Mouse (Mus musculus) MN1 (cell line): ENCODE data around the gene Twist2.

Source experiments
- DNase-seq: peaks from one replicate; pipeline ENCODE4 v3.0.0-alpha.2; 2016; ENCODE audit warnings: low spot score

Twist2 gene

DNA sequence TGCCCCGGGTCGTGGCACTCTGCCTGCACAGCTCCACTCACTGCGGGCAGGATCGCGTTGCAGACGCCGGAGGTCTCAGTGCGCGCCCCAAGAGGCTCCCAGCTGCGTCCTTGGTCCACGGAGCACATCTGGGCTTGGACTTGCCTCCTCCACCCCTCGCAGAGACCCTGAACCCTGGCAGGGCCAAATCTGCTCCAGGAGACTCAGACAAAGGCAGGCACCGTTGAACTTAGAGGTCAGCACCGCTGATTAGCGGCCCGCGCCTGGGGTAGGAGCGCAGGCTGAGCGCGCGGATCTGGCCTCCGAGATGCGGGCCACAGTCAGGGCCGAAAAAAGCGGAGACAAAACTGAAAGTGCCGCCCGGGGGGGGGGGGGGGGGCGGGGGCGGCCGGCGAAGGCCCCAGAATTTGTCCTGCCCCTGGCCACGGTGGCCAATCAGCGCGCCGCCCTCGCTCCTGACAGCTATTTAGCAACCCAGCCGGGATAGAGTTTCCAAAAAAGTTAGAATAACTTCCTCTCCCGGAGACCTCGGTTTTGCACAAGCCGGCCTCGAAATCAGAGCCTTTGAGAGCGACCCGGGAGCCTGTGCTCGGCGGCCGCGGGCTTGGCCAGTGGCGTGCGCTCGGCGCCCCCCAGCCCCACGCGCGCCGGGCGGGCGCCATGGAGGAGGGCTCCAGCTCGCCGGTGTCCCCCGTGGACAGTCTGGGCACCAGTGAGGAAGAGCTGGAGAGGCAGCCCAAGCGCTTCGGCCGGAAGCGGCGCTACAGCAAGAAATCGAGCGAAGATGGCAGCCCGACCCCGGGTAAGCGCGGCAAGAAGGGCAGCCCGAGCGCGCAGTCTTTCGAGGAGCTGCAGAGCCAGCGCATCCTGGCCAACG lies at the start of gene Twist2:
TSS of gene Twist2 (plus strand) at position 495 of the 877 bp plus-strand sequence.
- DNase-seq: no peak

GRCm38 (mm10) chr1:91752931-91753330 lies 48.3 kb upstream of the Twist2 start:
- no peak for DNase-seq

DNA sequence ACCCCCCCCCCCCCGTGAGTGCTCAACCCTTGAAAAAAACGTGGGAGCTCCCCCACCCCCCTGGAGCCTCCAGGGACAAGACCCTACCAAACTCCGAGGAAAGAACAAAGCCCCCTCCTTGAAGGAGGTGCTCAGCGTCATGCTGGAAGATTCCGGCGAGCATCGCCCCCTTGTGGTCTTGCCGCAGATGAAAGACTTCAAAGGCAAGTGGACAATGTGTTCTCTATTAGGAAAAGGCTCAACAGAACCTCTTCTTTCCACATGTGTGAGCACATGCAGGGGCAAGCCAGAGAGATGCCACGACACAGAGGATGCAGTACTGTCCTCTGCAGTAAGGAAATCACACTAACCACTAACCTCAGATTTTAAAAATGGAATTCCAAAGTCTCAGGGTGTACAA lies 46.2 kb upstream of the Twist2 start:
- DNase-seq: peak; percentile 52

GRCm38 (mm10) chr1:91757292-91757691 lies 44.0 kb upstream of the Twist2 start:
- no peak for DNase-seq

- no peak for DNase-seq
Observed at GRCm38 (mm10) chr1:91758143-91758542, 43.1 kb upstream of the Twist2 start.

- DNase-seq: no peak
Observed at GRCm38 (mm10) chr1:91758600-91759515, 42.4 kb upstream of the Twist2 start.

DNA sequence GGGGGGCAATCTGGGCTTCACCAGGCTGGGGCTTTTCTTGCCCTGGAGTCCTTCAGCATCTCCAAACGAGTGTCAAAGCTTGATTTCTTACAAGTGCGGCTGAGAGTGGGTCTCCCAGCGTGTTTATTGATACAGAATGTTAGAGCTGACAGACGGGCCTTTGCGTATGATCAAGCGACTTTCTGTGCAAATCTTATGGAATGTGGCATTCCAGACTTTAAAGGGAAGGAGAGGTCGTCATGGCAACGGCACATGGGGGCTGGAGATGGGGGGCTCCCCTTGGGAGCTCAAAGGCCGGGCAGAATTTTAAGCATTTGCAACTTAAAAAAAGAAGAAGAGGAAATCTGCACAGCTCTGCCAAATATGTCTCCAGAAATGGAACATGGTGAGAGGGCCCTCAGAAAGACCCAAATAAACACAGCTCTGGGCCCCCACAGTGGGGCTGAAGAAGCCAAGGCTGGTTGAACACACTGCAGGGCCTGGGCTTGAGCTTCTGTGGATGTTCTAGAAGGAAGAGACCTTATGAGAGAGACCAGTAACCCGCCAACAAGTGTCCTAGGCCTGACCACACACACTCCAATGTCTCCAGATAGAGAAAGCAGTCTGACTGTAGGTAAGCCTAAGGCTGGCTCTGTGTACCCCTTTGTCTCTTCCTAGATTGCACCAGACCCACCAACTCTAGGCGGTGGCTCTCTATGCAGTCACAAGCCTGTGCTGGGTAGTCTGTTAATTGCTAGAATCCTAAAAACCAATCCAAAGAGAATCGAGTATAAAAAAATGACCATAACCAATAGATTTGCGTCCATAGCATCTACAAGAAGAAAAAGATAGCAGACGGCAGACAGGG lies 40.9 kb upstream of the Twist2 start:
- no peak for DNase-seq

- no peak for DNase-seq
Observed at GRCm38 (mm10) chr1:91762528-91763091, 38.7 kb upstream of the Twist2 start.

GRCm38 (mm10) chr1:91770221-91770624 lies 31.0 kb upstream of the Twist2 start:
- peak; percentile 60 for DNase-seq

- DNase-seq: no peak
Observed at GRCm38 (mm10) chr1:91770676-91771075, 30.6 kb upstream of the Twist2 start.

DNA sequence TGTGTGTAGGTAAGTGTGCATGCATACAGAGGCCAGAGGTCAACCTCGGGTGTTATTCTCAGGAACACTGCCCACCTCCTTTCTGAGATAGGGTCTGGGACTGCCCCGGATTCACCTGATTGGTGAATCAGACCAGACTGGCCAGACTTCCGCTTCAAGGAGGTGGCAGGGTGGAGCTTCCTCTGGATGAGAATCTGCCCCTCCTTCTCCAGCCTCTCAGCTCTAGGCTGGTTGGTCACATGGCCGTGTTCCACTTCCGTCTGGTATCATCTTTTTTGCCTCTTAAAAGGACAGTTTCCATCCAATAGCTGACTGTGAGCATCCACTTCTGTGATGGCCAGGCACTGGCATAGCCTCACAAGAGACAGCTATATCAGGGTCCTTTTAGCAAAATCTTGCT lies 24.3 kb upstream of the Twist2 start:
- no peak for DNase-seq

DNA sequence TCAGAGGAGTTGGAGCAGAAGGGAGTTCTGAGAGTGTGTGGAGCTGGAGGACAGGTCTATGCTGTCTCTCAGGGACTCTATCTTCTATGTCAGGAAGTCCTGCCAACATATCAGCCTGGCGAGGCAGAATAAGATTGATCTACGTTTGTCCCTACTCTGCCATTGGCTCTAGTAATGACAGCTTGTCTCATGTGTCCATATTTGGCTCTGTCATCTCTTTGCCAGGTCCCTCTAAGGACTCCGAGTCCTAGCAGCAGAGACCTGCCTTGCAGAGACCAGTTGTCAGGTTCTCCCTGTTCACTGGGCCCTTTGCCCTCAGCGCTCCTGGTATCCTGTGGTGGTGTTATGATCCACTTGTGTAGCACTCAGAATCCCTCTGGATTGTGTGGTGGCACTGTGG lies 21.4 kb upstream of the Twist2 start:
- DNase-seq: no peak

DNA sequence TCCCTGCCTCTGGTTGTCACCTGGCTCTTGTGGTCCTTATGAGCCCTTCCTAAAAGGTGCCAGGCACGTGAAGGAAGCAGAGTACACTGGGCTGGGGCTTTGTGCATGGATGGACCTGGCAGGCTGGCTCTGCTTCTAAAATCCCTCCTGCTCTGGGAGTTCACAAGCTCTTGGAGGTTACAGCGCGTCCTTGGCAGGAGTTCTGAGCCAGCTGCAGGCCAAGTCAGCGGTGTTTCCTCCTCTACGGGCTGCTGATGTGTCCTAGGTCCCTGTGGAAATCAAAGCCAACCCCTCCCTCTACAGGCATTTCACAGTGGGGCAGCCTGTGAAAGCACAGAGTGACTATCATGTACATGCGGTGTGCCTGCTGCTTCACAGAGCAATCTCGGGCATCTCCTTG lies 20.1 kb upstream of the Twist2 start:
- DNase-seq: no peak

DNA sequence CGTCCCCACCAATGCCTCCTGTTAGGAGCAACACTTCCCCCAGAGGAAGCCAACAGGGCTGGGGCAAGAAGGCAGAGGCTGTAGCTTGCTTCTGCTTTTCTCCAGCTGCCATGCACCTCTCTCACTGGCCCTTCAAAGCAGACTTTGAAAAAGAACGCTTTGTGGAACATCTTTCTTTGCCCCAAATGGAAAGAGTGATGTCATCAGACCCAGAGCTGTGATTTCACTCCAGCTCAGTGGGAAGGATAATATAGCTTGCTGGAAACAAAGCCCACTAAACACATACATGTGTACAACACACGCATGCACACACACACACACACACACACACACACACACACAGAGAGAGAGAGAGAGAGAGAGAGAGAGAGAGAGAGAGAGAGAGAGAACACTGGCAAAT lies 17.1 kb upstream of the Twist2 start:
- no peak for DNase-seq

DNA sequence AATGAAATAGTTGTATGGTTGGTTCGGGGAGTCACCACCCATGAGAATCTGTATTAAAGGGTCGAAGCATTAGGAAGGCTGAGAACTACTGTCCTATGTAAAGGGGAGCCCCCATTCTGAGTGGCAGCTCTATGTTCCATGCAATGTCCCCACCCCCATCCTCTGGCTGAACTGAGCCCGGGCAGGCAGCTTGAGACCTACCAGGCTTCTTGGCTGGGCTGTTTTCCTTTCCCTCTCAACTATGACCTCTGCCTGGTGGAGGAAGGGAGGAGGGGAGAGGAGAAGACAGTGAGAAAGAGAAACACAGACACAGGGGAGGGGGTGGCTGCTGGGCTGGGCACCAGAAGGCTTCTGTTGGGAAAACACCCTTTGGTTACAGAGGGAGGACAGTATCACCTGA lies 1.9 kb upstream of the Twist2 start:
- no peak for DNase-seq

DNA sequence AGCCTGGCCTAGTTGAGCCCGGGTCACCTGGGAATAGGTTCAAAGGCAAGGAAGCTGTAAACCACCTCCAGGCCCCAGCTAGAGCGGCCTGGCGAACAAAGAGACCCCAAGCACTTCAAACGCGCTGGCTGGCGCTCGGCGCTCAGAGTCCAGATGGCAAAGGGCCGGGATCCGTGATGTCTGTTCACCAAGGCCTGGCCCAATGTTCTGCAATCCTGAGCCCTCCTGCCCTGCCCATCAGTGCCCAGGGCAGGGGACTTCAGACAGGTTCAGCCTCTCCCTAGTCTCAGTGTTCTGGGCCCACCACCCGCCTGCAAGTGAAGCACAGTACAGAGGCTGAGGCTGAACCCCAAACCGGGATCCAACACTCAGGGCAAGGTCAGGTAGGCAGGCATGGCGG lies 913 bp upstream of the Twist2 start:
- DNase-seq: no peak

GRCm38 (mm10) chr1:91801844-91802366 lies 644 bp downstream of the Twist2 start:
- no peak for DNase-seq

DNA sequence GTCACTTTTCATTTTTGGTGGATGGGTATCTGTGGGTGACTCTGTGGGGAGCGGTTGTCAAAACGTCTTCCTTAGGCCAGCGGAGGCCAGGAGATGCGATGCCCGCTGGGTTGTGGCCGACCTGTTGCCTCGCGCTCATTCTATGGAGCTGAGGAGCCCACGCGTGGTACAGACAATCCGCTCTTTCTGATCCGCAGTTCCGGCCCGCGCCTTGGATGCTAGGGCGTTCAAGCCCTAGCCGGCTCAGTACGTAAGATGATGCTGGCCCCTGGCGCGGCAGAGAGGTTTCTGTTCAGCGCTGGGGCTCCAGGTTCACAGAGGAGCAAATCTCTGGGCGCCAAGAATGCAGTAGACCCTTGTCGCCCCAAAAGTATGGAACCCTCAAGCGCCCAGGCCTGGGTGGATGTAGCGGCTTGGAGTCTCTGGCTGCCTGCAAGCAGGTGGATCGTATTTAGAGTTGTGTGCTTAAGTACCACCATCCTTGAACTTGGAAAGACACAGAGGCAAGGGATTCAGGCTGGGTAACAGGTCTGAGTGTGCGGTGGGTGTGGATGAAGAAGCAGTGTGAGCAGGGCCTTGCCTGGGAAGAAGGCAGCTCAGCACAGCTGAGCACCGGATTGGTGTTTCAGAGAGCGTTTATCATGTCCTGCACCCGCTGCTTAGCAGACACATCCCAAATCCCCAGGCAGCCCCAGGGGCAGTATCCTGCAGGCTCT lies 1.3 kb downstream of the Twist2 start:
- DNase-seq: no peak

GRCm38 (mm10) chr1:91803416-91803815 lies 2.2 kb downstream of the Twist2 start:
- DNase-seq: no peak

DNA sequence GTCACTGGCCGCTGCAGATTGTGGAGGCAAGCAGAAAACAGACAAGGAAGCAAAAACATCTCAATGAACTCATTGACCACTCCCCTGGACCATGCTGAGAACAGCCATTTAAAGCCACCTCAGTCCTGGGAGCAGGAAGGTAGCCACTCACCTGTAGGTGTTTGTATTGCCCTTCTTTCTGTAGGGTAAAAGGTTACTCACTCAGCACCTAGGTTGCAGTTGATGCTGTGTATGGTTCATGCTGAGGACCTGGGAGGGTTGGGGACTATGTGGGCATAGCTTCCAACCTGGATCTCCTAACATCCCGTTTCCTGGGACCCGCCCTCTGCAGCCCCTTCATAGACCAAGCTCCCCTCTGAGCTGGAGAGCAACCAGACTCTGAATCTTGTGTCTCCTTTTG lies 14.8 kb downstream of the Twist2 start:
- no peak for DNase-seq

DNA sequence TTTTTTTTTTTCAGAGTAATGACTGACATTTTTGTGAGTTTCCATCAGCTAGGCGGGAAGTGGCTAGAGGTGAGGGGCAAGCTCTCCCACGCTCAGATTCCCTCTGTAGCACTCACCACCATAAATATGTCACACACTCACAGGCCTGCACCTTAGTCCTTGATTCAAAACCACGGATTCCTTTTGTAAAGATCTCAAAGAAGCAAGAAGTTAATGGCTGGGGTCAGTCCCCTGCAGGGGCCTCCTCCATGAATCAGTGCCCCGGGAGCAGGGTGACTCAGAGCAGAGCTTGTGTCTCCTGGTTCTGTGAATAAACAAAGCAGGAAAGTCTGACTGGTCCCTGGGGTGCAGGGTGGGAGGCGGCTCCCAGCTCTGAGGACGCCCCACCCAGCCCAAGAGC lies 15.3 kb downstream of the Twist2 start:
- DNase-seq: no peak
